Mouse (Mus musculus): ENCODE data around the gene Srxn1.

Gene Srxn1

GRCm38 (mm10) chr2:152153361-152153760 is 48.0 kb downstream of the Srxn1 start:
- DNase-seq (ENCODE audit: extremely low read depth, low read depth, low spot score), result no peak

- no peak for DNase-seq (ENCODE audit: extremely low read depth, low read depth, low spot score)
Measured at GRCm38 (mm10) chr2:152155414-152156208, 50.3 kb downstream of the Srxn1 start.

DNA sequence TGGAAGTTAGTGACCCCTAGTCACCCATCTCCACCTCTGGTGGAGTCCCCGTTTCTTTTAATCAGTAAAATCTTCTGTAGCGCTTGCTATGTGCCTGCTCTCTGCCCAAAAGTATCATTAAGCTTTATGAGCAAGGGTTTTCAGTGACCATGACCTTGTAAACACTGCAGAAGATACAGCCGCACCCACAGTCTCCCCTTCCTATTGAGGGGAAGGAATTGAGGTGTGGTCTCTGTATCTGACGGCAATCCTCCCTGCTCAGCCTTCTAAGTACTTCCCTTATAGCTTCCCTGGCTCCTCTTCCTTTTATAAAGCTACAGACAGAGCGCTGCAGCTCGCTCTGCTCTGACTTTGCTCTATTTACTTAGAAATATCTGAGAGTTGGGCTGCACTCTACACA is 51.2 kb downstream of the Srxn1 start:
- no peak for DNase-seq (ENCODE audit: extremely low read depth, low read depth, low spot score)

GRCm38 (mm10) chr2:152159487-152159886 is 54.2 kb downstream of the Srxn1 start:
- DNase-seq (ENCODE audit: extremely low read depth, low read depth, low spot score), result no peak

All from fat pad, adult 2 months (tissue).